Mouse (Mus musculus) intestine, embryonic 15.5 days (tissue): Measurements from ENCODE around the gene Ptpn14. TPM values are rescaled to one million over a fixed set of nuclear protein-coding genes. Genes with fewer than 3 reads are reported as not detected.
A peak's percentile ranks its signal among the peaks of the same experiment; 100 is the strongest.

Experiments
- ATAC-seq: fragments of 200-750 bp; cut with Nextera tagmentation; 2 replicates; pipeline ENCODE4 v1.8.0; 2017; ENCODE audit warnings: moderate TSS enrichment, moderate library complexity
- H3K27ac ChIP-seq: fragments of 300-500 bp; sonication (generic); 2 replicates; pipeline ENCODE4 v1.5.1; 2015; ENCODE audit warnings: mild to moderate bottlenecking, inconsistent platforms
- H3K27me3 ChIP-seq: fragments of 300-500 bp; sonication (generic); replicated peaks from 2 replicates; pipeline ENCODE4 v1.6.1; 2015; ENCODE audit warnings: inconsistent platforms
- H3K36me3 ChIP-seq: fragments of 300-500 bp; sonication (generic); 2 replicates; pipeline ENCODE4 v1.6.1; 2015; ENCODE audit warnings: inconsistent platforms
- H3K4me1 ChIP-seq: fragments of 300-500 bp; sonication (generic); replicated peaks from 2 replicates; pipeline ENCODE4 v1.6.1; 2015; ENCODE audit warnings: inconsistent platforms
- H3K4me2 ChIP-seq: fragments of 300-500 bp; sonication (generic); replicated peaks from 2 replicates; pipeline ENCODE4 v1.6.1; 2015; ENCODE audit warnings: mild to moderate bottlenecking, inconsistent platforms
- H3K4me3 ChIP-seq: fragments of 300-500 bp; sonication (generic); replicated peaks from 2 replicates; pipeline ENCODE4 v1.5.1; 2015; ENCODE audit warnings: inconsistent platforms
- H3K9ac ChIP-seq: fragments of 300-500 bp; sonication (generic); 2 replicates; pipeline ENCODE4 v1.6.1; 2015; ENCODE audit warnings: inconsistent platforms
- H3K9me3 ChIP-seq: fragments of 300-500 bp; sonication (generic); 2 replicates; pipeline ENCODE4 v1.6.1; 2016; ENCODE audit warnings: inconsistent platforms
- WGBS: fragments of 180-500 bp; shearing (Covaris S2); methylation state at CpG from one replicate; pipeline ENCODE4 v1.1.7; 2015; 5-methylcytosine and 5-hydroxymethylcytosine counted together
- polyA plus RNA-seq: library from polyadenylated mRNA; unstranded; fragments of >200 nt; fragmentation: Nextera tagmentation; extraction: Ambion mirVana; gene quantifications from 2 replicates; pipeline ENCODE4 v1.2.1, GENCODE M21; 2015

Ptpn14 gene
- polyA plus RNA-seq, 1 experiment from 2014 or later: 6.2 TPM

- Histone ChIP-seq H3K4me3 (peak overlapping the region; percentile 86), H3K9me3 (no peaks in the 10 kb centered on the region), H3K27ac (peak overlapping the region; percentile 92), H3K4me1 (peaks cover 19% of the 10 kb centered on the region), H3K4me2 (peak overlapping the region; percentile 83), H3K27me3 (no peaks in the 10 kb centered on the region), H3K9ac (peak overlapping the region; percentile 89), H3K36me3 (no peaks in the 10 kb centered on the region)
- peak; percentile 69 for ATAC-seq
- WGBS: 3% methylated on average over 22 of the region's 22 CpGs
Observed at GRCm38 (mm10) chr1:189727346-189727883, 653 bp upstream of the Ptpn14 start.

DNA sequence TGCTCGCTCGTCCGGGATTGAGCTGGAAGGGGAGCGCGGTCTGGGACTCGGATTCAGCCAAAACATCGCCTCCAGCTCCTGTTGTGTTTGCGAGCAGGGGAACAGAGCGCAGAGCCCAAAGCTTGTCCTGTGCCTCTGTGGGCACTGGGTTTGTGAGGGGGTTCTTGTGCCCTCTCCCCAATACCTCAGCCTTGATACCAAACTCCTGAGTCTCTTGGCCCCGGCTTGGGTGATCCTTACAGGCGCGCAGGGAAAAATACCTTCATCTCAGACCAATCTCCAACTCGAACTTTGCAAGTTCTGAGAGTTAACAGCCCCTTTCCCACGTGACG, 682 bp downstream of the Ptpn14 start:
- Histone ChIP-seq H3K36me3 (no peaks in the 10 kb centered on the region), H3K4me1 (peaks cover 19% of the 10 kb centered on the region), H3K4me3 (peak overlapping the region; percentile 86), H3K27me3 (no peaks in the 10 kb centered on the region), H3K9me3 (no peaks in the 10 kb centered on the region), H3K4me2 (peak overlapping the region; percentile 83), H3K27ac (peak overlapping the region; percentile 92), H3K9ac (peak overlapping the region; percentile 89)
- 1% methylated on average over 15 of the region's 15 CpGs for WGBS
- ATAC-seq: no peak

DNA sequence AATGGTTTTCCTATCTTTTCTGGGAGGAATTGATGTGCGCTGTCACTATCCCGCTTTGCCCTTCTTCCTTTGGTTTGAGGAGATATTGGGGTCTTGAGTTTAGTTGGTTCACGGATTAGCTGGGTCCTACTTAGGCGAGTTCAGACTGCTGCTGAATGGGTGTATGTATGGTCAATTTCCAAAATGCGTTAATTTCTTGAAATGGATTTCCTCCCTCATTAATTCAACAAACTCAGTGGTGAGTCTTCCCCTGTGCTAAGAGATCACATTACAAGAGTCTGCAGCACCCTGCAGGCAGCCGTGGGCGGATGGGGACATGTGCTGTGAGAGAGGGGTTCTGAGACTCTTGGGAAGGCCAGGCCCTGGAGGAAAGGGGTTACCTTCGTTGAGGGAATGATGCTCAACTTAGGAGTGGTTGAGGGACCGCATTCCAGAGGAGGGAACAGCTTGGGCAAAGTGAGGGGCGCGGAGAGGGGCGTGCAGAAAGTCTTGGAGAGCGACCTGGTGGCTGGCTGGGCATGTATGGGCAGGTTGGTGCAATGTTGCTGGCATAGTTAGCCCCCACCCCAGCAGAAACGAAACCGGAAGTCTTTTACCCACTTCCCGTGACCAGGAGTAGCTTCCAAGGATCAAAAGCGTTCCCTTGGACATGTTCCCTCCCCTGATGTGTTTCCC, 1.2 kb downstream of the Ptpn14 start:
- H3K9ac ChIP-seq: peak overlapping the region; percentile 89
- H3K9me3 ChIP-seq: no peaks in the 10 kb centered on the region
- 17% methylated on average over 17 of the region's 17 CpGs for WGBS
- H3K4me1 ChIP-seq: peaks cover 19% of the 10 kb centered on the region
- H3K27me3 ChIP-seq: no peaks in the 10 kb centered on the region
- ATAC-seq: no peak
- H3K4me2 ChIP-seq: peak overlapping the region; percentile 83
- H3K4me3 ChIP-seq: peak overlapping the region; percentile 86
- 0 out of 2 replicates have a peak overlapping the region, but pooled peaks have one; percentile 17 for H3K27ac ChIP-seq
- H3K36me3 ChIP-seq: no peaks in the 10 kb centered on the region

- H3K4me3 ChIP-seq: no peak overlapping the region
- no peaks in the 10 kb centered on the region for H3K36me3 ChIP-seq
- no peak overlapping the region for H3K4me2 ChIP-seq
- no peak overlapping the region for H3K9ac ChIP-seq
- WGBS: 63% methylated on average over 10 of the region's 10 CpGs
- H3K9me3 ChIP-seq: no peaks in the 10 kb centered on the region
- ATAC-seq: no peak
- peaks cover 19% of the 10 kb centered on the region for H3K4me1 ChIP-seq
- peak overlapping the region; percentile 6; the same call in 1 of the 2 replicates for H3K27ac ChIP-seq
- no peaks in the 10 kb centered on the region for H3K27me3 ChIP-seq
Observed at GRCm38 (mm10) chr1:189731697-189732096, 3.6 kb downstream of the Ptpn14 start.

DNA sequence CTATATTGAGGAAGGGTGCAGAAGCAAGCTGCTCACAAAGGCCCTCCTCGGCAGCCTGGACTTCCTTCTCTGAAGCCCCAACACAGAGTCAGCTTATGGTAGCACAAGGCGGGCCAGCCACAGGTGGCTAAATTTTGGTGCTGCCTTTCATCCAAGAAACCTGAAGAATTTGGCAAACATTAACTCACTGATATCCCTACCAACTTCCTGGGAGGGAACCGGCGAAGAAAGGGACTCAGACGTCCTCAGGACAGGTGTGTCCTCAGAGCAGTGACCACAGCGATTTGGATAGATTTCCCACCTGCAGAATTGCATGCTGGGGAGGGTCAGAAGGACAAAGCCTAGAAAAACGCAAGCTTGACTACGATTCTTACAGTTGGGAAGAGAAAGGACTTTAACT, 4.1 kb downstream of the Ptpn14 start:
- Histone ChIP-seq H3K27ac (peak overlapping the region; percentile 6; the same call in 1 of the 2 replicates), H3K4me3 (no peak overlapping the region), H3K36me3 (no peaks in the 10 kb centered on the region), H3K27me3 (no peaks in the 10 kb centered on the region), H3K4me1 (peaks cover 19% of the 10 kb centered on the region), H3K4me2 (no peak overlapping the region), H3K9ac (no peak overlapping the region), H3K9me3 (no peaks in the 10 kb centered on the region)
- WGBS: 60% methylated on average over 8 of the region's 8 CpGs
- ATAC-seq: no peak

GRCm38 (mm10) chr1:189740075-189740474, 12.0 kb downstream of the Ptpn14 start:
- H3K27ac ChIP-seq: 0 out of 2 replicates have a peak overlapping the region, but pooled peaks have one; percentile 20
- peak; percentile 63 for ATAC-seq
- no peak overlapping the region for H3K4me3 ChIP-seq
- peaks cover 13% of the 10 kb centered on the region for H3K4me1 ChIP-seq
- H3K4me2 ChIP-seq: no peak overlapping the region
- H3K9ac ChIP-seq: no peak overlapping the region
- H3K27me3 ChIP-seq: no peaks in the 10 kb centered on the region
- H3K9me3 ChIP-seq: no peaks in the 10 kb centered on the region
- WGBS: 68% methylated on average over 7 of the region's 7 CpGs
- no peaks in the 10 kb centered on the region for H3K36me3 ChIP-seq

DNA sequence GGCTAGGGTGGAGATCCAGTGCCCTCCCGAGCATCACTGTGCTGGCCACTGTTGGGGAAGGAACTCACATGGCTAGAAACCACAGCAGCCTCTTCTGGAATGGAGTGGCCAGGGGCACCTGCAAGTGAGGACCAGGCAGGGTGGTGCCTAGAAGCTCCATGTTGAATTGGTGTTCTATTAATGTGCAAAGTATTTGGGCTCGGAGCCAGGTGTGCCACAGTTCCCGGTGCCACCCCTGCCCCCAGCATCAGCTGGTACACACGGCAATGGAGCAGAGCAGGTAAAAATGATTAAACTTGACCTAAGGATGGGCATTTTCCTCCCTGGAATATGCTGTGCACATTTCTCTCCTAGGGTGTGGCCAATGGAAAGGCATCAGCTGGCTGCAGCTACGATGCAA, 14.0 kb downstream of the Ptpn14 start:
- no peak overlapping the region for H3K4me2 ChIP-seq
- H3K36me3 ChIP-seq: no peaks in the 10 kb centered on the region
- 87% methylated on average over 5 of the region's 5 CpGs for WGBS
- no peak overlapping the region for H3K4me3 ChIP-seq
- H3K27ac ChIP-seq: no peak overlapping the region
- no peaks in the 10 kb centered on the region for H3K27me3 ChIP-seq
- peaks cover 17% of the 10 kb centered on the region for H3K4me1 ChIP-seq
- ATAC-seq: no peak
- H3K9me3 ChIP-seq: no peaks in the 10 kb centered on the region
- no peak overlapping the region for H3K9ac ChIP-seq

DNA sequence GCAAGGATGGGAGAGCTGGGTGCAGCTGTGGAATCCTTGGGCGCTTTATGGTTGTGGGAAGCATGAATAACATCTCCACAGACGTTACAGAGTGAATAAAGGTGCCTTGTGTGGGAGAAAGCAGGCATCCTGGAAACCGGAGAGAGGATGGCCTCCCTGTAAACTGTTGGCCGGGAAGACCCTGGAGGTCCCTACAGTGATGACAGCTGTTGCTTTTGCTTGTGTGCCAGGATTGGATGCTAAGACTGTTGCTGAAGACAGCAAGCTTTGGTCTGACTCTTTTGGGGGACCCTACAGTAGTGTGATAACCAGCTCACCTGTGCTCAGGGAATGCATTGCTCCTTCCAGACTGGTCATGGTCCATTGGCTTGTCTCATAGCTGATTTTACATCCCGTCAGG, 15.1 kb downstream of the Ptpn14 start:
- Histone ChIP-seq H3K4me3 (no peak overlapping the region), H3K4me2 (no peak overlapping the region), H3K9ac (no peak overlapping the region), H3K27ac (no peak overlapping the region), H3K4me1 (peaks cover 17% of the 10 kb centered on the region), H3K27me3 (no peaks in the 10 kb centered on the region), H3K36me3 (no peaks in the 10 kb centered on the region), H3K9me3 (no peaks in the 10 kb centered on the region)
- ATAC-seq: no peak
- 77% methylated on average over 5 of the region's 5 CpGs for WGBS

DNA sequence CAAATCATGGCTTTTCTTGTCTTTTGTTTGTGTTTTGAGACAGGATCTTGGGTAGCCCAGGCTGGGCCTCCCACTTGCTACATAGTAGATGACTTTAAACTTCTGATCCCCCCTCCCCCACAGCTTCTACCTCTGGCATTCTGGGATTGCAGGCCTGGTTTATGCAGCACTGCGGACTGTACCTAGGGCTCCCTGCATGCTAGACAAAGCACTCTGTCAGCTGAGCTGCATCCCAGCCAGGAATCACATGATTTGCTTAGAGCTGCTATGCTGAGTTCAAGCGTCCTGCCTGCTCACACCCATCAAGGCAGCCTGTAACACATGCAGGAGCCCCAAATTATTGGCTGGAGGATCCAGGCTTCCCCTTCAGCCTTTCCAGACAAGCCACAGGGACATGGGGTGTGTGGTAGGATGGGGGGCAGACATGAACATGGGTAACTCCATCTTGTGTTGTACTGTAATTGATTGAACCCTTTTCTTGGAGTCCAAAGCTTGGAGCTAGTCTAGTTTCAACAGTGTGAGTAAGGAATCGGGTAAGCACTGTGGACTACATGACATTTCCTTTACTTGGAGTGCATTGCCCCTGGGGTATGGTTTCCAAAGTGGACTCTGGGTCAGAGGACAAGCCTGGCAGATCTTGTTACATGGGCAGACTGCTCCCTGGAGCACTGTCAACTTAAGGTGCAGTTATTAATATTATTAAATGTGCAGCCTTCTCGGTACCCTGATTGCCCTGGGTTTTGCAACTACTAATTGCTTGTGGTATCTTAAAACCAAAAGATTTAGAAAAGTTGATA, 17.0 kb downstream of the Ptpn14 start:
- H3K9ac ChIP-seq: no peak overlapping the region
- no peak overlapping the region for H3K4me2 ChIP-seq
- H3K4me1 ChIP-seq: peaks cover 16% of the 10 kb centered on the region
- H3K27me3 ChIP-seq: no peaks in the 10 kb centered on the region
- no peaks in the 10 kb centered on the region for H3K9me3 ChIP-seq
- ATAC-seq: peak; percentile 30; the same call in 1 of the 2 replicates
- H3K36me3 ChIP-seq: no peaks in the 10 kb centered on the region
- H3K27ac ChIP-seq: no peak overlapping the region
- WGBS: 57% methylated on average over 4 of the region's 4 CpGs
- no peak overlapping the region for H3K4me3 ChIP-seq

- no peaks in the 10 kb centered on the region for H3K27me3 ChIP-seq
- H3K4me3 ChIP-seq: no peak overlapping the region
- peaks cover 15% of the 10 kb centered on the region for H3K4me1 ChIP-seq
- no peaks in the 10 kb centered on the region for H3K36me3 ChIP-seq
- H3K27ac ChIP-seq: no peak overlapping the region
- H3K9ac ChIP-seq: no peak overlapping the region
- 68% methylated on average over 4 of the region's 4 CpGs for WGBS
- ATAC-seq: no peak
- H3K9me3 ChIP-seq: no peaks in the 10 kb centered on the region
- H3K4me2 ChIP-seq: no peak overlapping the region
Observed at GRCm38 (mm10) chr1:189746520-189746919, 18.5 kb downstream of the Ptpn14 start.

DNA sequence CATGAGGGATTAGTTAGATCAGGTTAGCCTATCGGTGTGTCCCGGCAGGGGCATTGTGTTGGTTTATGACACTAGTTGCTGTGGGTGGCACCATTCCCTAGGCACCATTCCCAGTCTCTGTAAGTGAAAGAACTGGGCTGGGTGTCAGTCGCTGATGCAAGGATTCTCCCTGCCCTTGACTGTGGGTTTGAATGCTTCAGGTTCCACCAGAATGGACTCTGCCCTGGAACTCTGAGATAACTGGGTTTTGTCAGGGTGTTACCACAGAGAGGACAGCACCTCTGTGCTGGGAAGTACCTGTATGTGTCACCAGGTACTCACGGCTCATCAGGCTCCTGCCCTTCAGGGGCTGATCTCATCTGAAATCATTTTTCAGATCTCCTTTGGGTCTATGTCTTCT, 21.7 kb downstream of the Ptpn14 start:
- H3K36me3 ChIP-seq: no peaks in the 10 kb centered on the region
- H3K4me2 ChIP-seq: no peak overlapping the region; the same call in 1 of the 2 replicates
- ATAC-seq: peak; percentile 54
- WGBS: 87% methylated on average over 4 of the region's 4 CpGs
- no peak overlapping the region for H3K4me3 ChIP-seq
- peaks cover 14% of the 10 kb centered on the region for H3K4me1 ChIP-seq
- H3K9me3 ChIP-seq: no peaks in the 10 kb centered on the region
- H3K27me3 ChIP-seq: no peaks in the 10 kb centered on the region
- peak overlapping the region; percentile 4; the same call in 1 of the 2 replicates for H3K27ac ChIP-seq
- no peak overlapping the region for H3K9ac ChIP-seq

DNA sequence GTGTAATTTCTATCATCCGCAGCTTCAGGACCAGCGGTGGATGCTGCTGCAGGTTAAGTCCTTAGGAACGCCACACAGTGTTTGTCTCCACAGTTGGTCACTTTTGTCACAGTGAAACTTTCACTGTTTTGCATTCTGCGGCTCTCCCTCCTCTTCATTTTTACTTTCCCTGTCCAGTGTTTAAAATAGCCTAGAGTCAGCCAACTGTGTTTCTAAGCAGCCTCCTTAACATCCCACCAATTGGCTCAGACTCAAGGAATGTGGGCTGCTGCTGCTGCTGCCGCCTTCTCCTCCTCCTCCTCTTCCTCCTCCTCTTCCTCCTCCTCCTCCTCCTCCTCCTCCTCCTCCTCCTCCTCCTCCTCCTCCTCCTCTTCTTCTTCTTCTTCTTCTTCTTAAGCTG, 22.2 kb downstream of the Ptpn14 start:
- no peak for ATAC-seq
- Histone ChIP-seq H3K36me3 (no peaks in the 10 kb centered on the region), H3K27me3 (no peaks in the 10 kb centered on the region), H3K27ac (peak overlapping the region; percentile 4; the same call in 1 of the 2 replicates), H3K4me2 (no peak overlapping the region; the same call in 1 of the 2 replicates), H3K9me3 (no peaks in the 10 kb centered on the region), H3K4me3 (no peak overlapping the region), H3K4me1 (peaks cover 14% of the 10 kb centered on the region), H3K9ac (no peak overlapping the region)
- 62% methylated on average over 5 of the region's 5 CpGs for WGBS
